Mouse (Mus musculus) heart, postnatal 0 days (tissue): ENCODE results near the gene Ascl2. TPM values are rescaled to one million over a fixed set of nuclear protein-coding genes. Genes with fewer than 3 reads are reported as not detected.

Source experiments
- ATAC-seq: fragments of 200-750 bp; cut with Nextera tagmentation; 2 replicates; pipeline ENCODE4 v1.8.0; 2017; ENCODE audit warnings: low read depth, moderate number of reproducible peaks, moderate library complexity; ENCODE audit not compliant: insufficient read depth
- DNase-seq: peaks from one replicate; pipeline ENCODE4 v3.0.0-alpha.2; 2016; ENCODE audit warnings: low spot score
- H3K27ac ChIP-seq: fragments of 300-500 bp; sonication (generic); 2 replicates; pipeline ENCODE4 v1.5.1; 2014; ENCODE audit warnings: low read depth, mild to moderate bottlenecking
- H3K27me3 ChIP-seq: fragments of 300-500 bp; sonication (generic); 2 replicates; pipeline ENCODE4 v1.6.1; 2014; ENCODE audit warnings: low read length, mixed read lengths; ENCODE audit not compliant: control insufficient read depth, insufficient read depth
- H3K36me3 ChIP-seq: fragments of 300-500 bp; sonication (generic); replicated peaks from 2 replicates; pipeline ENCODE4 v1.6.1; 2014; ENCODE audit warnings: low read length, mixed read lengths; ENCODE audit not compliant: control insufficient read depth, insufficient read depth
- H3K4me1 ChIP-seq: fragments of 300-500 bp; sonication (generic); 2 replicates; pipeline ENCODE4 v1.6.1; 2014; ENCODE audit warnings: antibody characterized with exemption; ENCODE audit not compliant: control insufficient read depth, insufficient read depth
- H3K4me2 ChIP-seq: fragments of 300-500 bp; sonication (generic); 2 replicates; pipeline ENCODE4 v1.6.1; 2014; ENCODE audit warnings: low read depth, mild to moderate bottlenecking, low read length, moderate library complexity
- H3K4me3 ChIP-seq: fragments of 300-500 bp; sonication (generic); 2 replicates; pipeline ENCODE4 v1.5.1; 2014; ENCODE audit warnings: low read depth, low read length
- H3K9ac ChIP-seq: fragments of 300-500 bp; sonication (generic); replicated peaks from 2 replicates; pipeline ENCODE4 v1.6.1; 2014; ENCODE audit warnings: low read depth, low read length, mixed read lengths
- H3K9me3 ChIP-seq: fragments of 300-500 bp; sonication (generic); replicated peaks from 2 replicates; pipeline ENCODE4 v1.6.1; 2016; ENCODE audit warnings: low read length; ENCODE audit not compliant: control insufficient read depth
- CTCF ChIP-seq: IDR thresholded peaks from 2 replicates; pipeline ENCODE4 v1.5.1; 2016; ENCODE audit warnings: antibody characterized with exemption, control low read depth, low read depth
- EP300 ChIP-seq: IDR thresholded peaks from 2 replicates; pipeline ENCODE4 v1.6.1; 2016; ENCODE audit warnings: antibody characterized with exemption, low read depth
- WGBS: fragments of 180-500 bp; shearing (Covaris S2); extraction: QIAGEN DNeasy Blood & Tissue Kit; methylation state at CpG from one replicate; pipeline ENCODE4 v1.1.7; 2014; 5-methylcytosine and 5-hydroxymethylcytosine counted together
- polyA plus RNA-seq: library from polyadenylated mRNA; unstranded; fragments of >200 nt; fragmentation: Nextera tagmentation; extraction: Ambion mirVana; gene quantifications from 2 replicates; pipeline ENCODE4 v1.2.1, GENCODE M21; 2015
- total RNA-seq: library from RNA; depleted of rRNA; stranded (reverse); fragments of >200 nt; gene quantifications from 2 replicates; pipeline ENCODE4 v1.2.3, GENCODE M21; 2014; ENCODE audit warnings: low replicate concordance

Ascl2 gene
- total and polyA plus RNA-seq, 2 experiments from 2014 or later = not detected

- ATAC-seq (no peak), DNase-seq (no peak)
- H3K27ac ChIP-seq = peak overlapping the region; percentile 28; the same call in 1 of the 2 replicates
- H3K36me3 ChIP-seq = no peaks in the 10 kb centered on the region
- 82% methylated on average over 6 of the region's 6 CpGs for WGBS
- no peaks in the 10 kb centered on the region for H3K9me3 ChIP-seq
- H3K4me1 ChIP-seq = peaks cover 37% of the 10 kb centered on the region
- no peaks in the 10 kb centered on the region for H3K27me3 ChIP-seq
- TF ChIP-seq EP300 (no peak), CTCF (no peak)
- peak overlapping the region; percentile 20; the same call in 1 of the 2 replicates for H3K4me2 ChIP-seq
- peak overlapping the region; percentile 30; the same call in 1 of the 2 replicates for H3K9ac ChIP-seq
- peak overlapping the region; percentile 9; the same call in 1 of the 2 replicates for H3K4me3 ChIP-seq
Measured at GRCm38 (mm10) chr7:143005344-143006096, 36.5 kb upstream of the Ascl2 start.

- ATAC-seq = no peak
- TF ChIP-seq EP300 = no peak
- TF ChIP-seq CTCF = no peak
- peak within 1 kb of the TSS; percentile 20; the same call in 1 of the 2 replicates for H3K4me2 ChIP-seq
- peak within 1 kb of the TSS; percentile 30; the same call in 1 of the 2 replicates for H3K9ac ChIP-seq
- 71% methylated on average over 4 of the region's 4 CpGs for WGBS
- H3K4me1 ChIP-seq = peaks cover 36% of the 10 kb centered on the region
- H3K27ac ChIP-seq = peak within 1 kb of the TSS; percentile 28; the same call in 1 of the 2 replicates
- no peak for DNase-seq
- no peaks in the 10 kb centered on the region for H3K36me3 ChIP-seq
- no peaks in the 10 kb centered on the region for H3K27me3 ChIP-seq
- no peak within 1 kb of the TSS; the same call in 1 of the 2 replicates for H3K4me3 ChIP-seq
- no peaks in the 10 kb centered on the region for H3K9me3 ChIP-seq
Measured at GRCm38 (mm10) chr7:143004727-143005343, 35.8 kb upstream of the Ascl2 start, which contains the start of gene Tspan32. TSS of gene Tspan32 (plus strand) at chr7:143005046.

GRCm38 (mm10) chr7:143002679-143003078 lies 33.6 kb upstream of the Ascl2 start:
- no peaks in the 10 kb centered on the region for H3K9me3 ChIP-seq
- H3K36me3 ChIP-seq = no peaks in the 10 kb centered on the region
- H3K4me2 ChIP-seq = no peak overlapping the region
- H3K4me1 ChIP-seq = peaks cover 21% of the 10 kb centered on the region
- ATAC-seq = no peak; the same call in 1 of the 2 replicates
- H3K27ac ChIP-seq = no peak overlapping the region
- H3K27me3 ChIP-seq = no peaks in the 10 kb centered on the region
- TF ChIP-seq CTCF (peak; percentile 54), EP300 (no peak)
- 21% methylated on average over 3 of the region's 3 CpGs for WGBS
- no peak for DNase-seq
- no peak overlapping the region for H3K9ac ChIP-seq
- H3K4me3 ChIP-seq = no peak overlapping the region

- no peak overlapping the region for H3K27ac ChIP-seq
- H3K27me3 ChIP-seq = no peaks in the 10 kb centered on the region
- H3K4me1 ChIP-seq = 0 out of 2 replicates have a peak, but pooled peaks cover 6% of the 10 kb centered on the region
- WGBS = 28% methylated on average over 3 of the region's 3 CpGs
- no peak for DNase-seq
- no peak overlapping the region for H3K4me3 ChIP-seq
- H3K9me3 ChIP-seq = no peaks in the 10 kb centered on the region
- ATAC-seq = no peak
- H3K9ac ChIP-seq = no peak overlapping the region
- TF ChIP-seq CTCF (no peak), EP300 (no peak)
- no peaks in the 10 kb centered on the region for H3K36me3 ChIP-seq
- no peak overlapping the region for H3K4me2 ChIP-seq
Measured at GRCm38 (mm10) chr7:142997403-142998150, 28.5 kb upstream of the Ascl2 start.

- 0 out of 2 replicates have a peak, but pooled peaks cover 6% of the 10 kb centered on the region for H3K4me1 ChIP-seq
- H3K27me3 ChIP-seq = no peaks in the 10 kb centered on the region
- H3K4me3 ChIP-seq = no peak overlapping the region
- H3K9me3 ChIP-seq = no peaks in the 10 kb centered on the region
- H3K4me2 ChIP-seq = no peak overlapping the region
- no peak overlapping the region for H3K9ac ChIP-seq
- H3K36me3 ChIP-seq = no peaks in the 10 kb centered on the region
- TF ChIP-seq CTCF = no peak
- no peak for TF ChIP-seq EP300
- ATAC-seq (no peak), DNase-seq (no peak)
- no peak overlapping the region for H3K27ac ChIP-seq
- 59% methylated on average over 2 of the region's 2 CpGs for WGBS
Measured at GRCm38 (mm10) chr7:142996998-142997397, 27.9 kb upstream of the Ascl2 start.
